In genomic region chr17:93201265-93201925, GRCm38 (mm10) we compare ENCODE assay signal across 10 mouse cellular contexts. TPM values are rescaled to one million over a fixed set of nuclear protein-coding genes. Genes with fewer than 3 reads are reported as not detected.
DNase-seq lines count a peak whose midpoint lies in the region; ATAC-seq lines count a peak whose summit lies in the region.
"Had no signal": no experiment of that assay in that cellular context is flagged by ENCODE, and none has a peak within 500 bp of the region (broad histone marks: within the 10 kb centered on the region; RNA-seq: fewer than 3 reads in every experiment).

No protein-coding gene starts in this region.

- H3K4me2 ChIP-seq in heart, embryonic 13.5 days, result peak overlapping the region; percentile 71
- H3K4me2 ChIP-seq in midbrain, embryonic 14.5 days (ENCODE audit: low read length), result peak overlapping the region; percentile 76

- H3K36me3 ChIP-seq in heart, embryonic 13.5 days, result no peaks in the 10 kb centered on the region
- H3K36me3 ChIP-seq in midbrain, embryonic 14.5 days (ENCODE audit: control insufficient read depth, insufficient read depth, low read length), result no peaks in the 10 kb centered on the region

- no peak overlapping the region for H3K27ac ChIP-seq in heart, embryonic 13.5 days (replicated peaks)
- peak overlapping the region; percentile 87 for H3K27ac ChIP-seq in midbrain, embryonic 14.5 days (replicated peaks; ENCODE audit: low read depth, low read length)
- H3K27ac ChIP-seq: liver, embryonic 14.5 days had no signal

- peak overlapping the region; percentile 46 for H3K4me3 ChIP-seq in heart, embryonic 13.5 days
- H3K4me3 ChIP-seq in midbrain, embryonic 14.5 days (replicated peaks; ENCODE audit: low read depth, low read length), result peak overlapping the region; percentile 46

- 3% methylated on average over 16 of the region's 16 CpGs for WGBS in heart, embryonic 13.5 days
- 1% methylated on average over 16 of the region's 16 CpGs for WGBS in midbrain, embryonic 14.5 days

- DNase-seq in heart, adult 11 months, result no peak
- peak; percentile 64 for DNase-seq in brain, adult 2 months (ENCODE audit: low read depth, low spot score)
- peak; percentile 49 for DNase-seq in midbrain, embryonic 14.5 days
- no peak for DNase-seq in thymus, postnatal 0 days (ENCODE audit: low spot score)
- no peak for DNase-seq in urinary bladder, postnatal 14 days (ENCODE audit: low spot score)
- no peak for DNase-seq in layer of hippocampus, adult 8-10 months (ENCODE audit: low spot score in 2 of 2)
- DNase-seq: gastrocnemius, postnatal 10 days had no signal

- no peak overlapping the region for H3K9ac ChIP-seq in heart, embryonic 13.5 days
- peak overlapping the region; percentile 75 for H3K9ac ChIP-seq in midbrain, embryonic 14.5 days (replicated peaks; ENCODE audit: low read length)
- H3K9ac ChIP-seq: liver, embryonic 14.5 days had no signal

- H3K27me3 ChIP-seq in heart, embryonic 13.5 days (replicated peaks), result peaks cover 88% of the 10 kb centered on the region
- H3K27me3 ChIP-seq in midbrain, embryonic 14.5 days (ENCODE audit: control insufficient read depth, insufficient read depth, low read length), result peaks cover 22% of the 10 kb centered on the region

- no peaks in the 10 kb centered on the region for H3K9me3 ChIP-seq in heart, embryonic 13.5 days
- H3K9me3 ChIP-seq in midbrain, embryonic 14.5 days (ENCODE audit: control insufficient read depth, low read length), result no peaks in the 10 kb centered on the region

- H3K4me1 ChIP-seq in heart, embryonic 13.5 days, result peaks cover 35% of the 10 kb centered on the region
- peaks cover 27% of the 10 kb centered on the region for H3K4me1 ChIP-seq in midbrain, embryonic 14.5 days (ENCODE audit: control insufficient read depth, insufficient read depth, low read length)

- no peak for ATAC-seq in heart, embryonic 13.5 days (ENCODE audit: extremely low read depth, insufficient number of reproducible peaks, low FRiP score, low TSS enrichment)
- peak; percentile 66 for ATAC-seq in frontal cortex, adult (ENCODE audit: low TSS enrichment)
- ATAC-seq in midbrain, embryonic 14.5 days (ENCODE audit: low FRiP score, low TSS enrichment), result 0 out of 2 replicates have a peak, but pooled peaks have one; percentile 2

RNA-seq across cellular contexts. Expression of gene Adcyap1, which starts 2.6 kb away (rescaled TPM):
- polyA plus RNA-seq in heart, embryonic 13.5 days (2015; fragmentation: Nextera tagmentation; extraction: Ambion mirVana), result 0.07 and 0.20 TPM in 2 replicates
- polyA plus RNA-seq in midbrain, embryonic 14.5 days (2014; fragmentation: Nextera tagmentation; extraction: Ambion mirVana), result 21.8 and 23.9 TPM in 2 replicates
- 0.26 and 0.33 TPM in 2 replicates for polyA plus RNA-seq in thymus, postnatal 0 days (2015; fragmentation: Nextera tagmentation; extraction: Ambion mirVana)
- 10 to 100 TPM in 3 of 4 experiments, 1 to 10 TPM in 1; 6.7 to 15.3 (median 13.6) TPM for total RNA-seq in layer of hippocampus, adult 8-10 months (2022)
- polyA plus RNA-seq: liver, embryonic 14.5 days had no signal

Comparison
In these comparisons a context has a peak if more than half of its experiments do, and no peak if none do; other contexts are left out.
1. DNase-seq: peak in brain, adult 2 months (single experiment) and midbrain, embryonic 14.5 days (single experiment); none in heart, adult 11 months (single experiment), thymus, postnatal 0 days (single experiment), urinary bladder, postnatal 14 days (single experiment) and layer of hippocampus, adult 8-10 months (0 of 2).
2. RNA of gene Adcyap1, which starts 2.6 kb away (polyA plus RNA-seq): 21.8 to 23.9 TPM in midbrain, embryonic 14.5 days; 0.26 to 0.33 TPM in thymus, postnatal 0 days and 0.07 to 0.20 TPM in heart, embryonic 13.5 days; every median in the first group is over 10 times any median in the second.